Mouse (Mus musculus) cortical plate, adult 2 months (tissue): Measurements from ENCODE around the gene Strip2.

Experiments used
- CTCF ChIP-seq: fragments of 200-500 bp; IDR thresholded peaks from 2 replicates; pipeline ENCODE4 v1.5.1; 2011; ENCODE audit warnings: mild to moderate bottlenecking, control low read depth, low read length; ENCODE audit not compliant: insufficient read depth; ENCODE audit errors: extremely low read depth
- POLR2A ChIP-seq: fragments of 200-500 bp; IDR thresholded peaks from 2 replicates; pipeline ENCODE4 v1.6.1; 2011; ENCODE audit warnings: mild to moderate bottlenecking, low read length, control low read depth; ENCODE audit not compliant: insufficient read depth; ENCODE audit errors: extremely low read depth

GRCm38 (mm10) chr6:29985986-29986385 lies 69.2 kb downstream of the Strip2 start:
- TF ChIP-seq POLR2A (no peak), CTCF (no peak)
